ENCODE assay signal across 8 mouse cellular contexts in genomic region chr8:84011705-84012498, GRCm38 (mm10). TPM values are rescaled to one million over a fixed set of nuclear protein-coding genes. Genes with fewer than 3 reads are reported as not detected.
DNase-seq lines count a peak whose midpoint lies in the region; ATAC-seq lines count a peak whose summit lies in the region.

TSS of gene 2210011C24Rik (minus strand) at chr8:84012171.

- no peak for ATAC-seq in heart, embryonic 13.5 days (ENCODE audit: extremely low read depth, insufficient number of reproducible peaks, low FRiP score, low TSS enrichment)

- H3K4me2 ChIP-seq in heart, embryonic 13.5 days: peak within 1 kb of the TSS; percentile 97

- no peaks in the 10 kb centered on the region for H3K36me3 ChIP-seq in heart, embryonic 13.5 days
- H3K36me3 ChIP-seq in macrophage (ENCODE audit: inconsistent target): no peaks in the 10 kb centered on the region

- peaks cover 50% of the 10 kb centered on the region for H3K27me3 ChIP-seq in heart, embryonic 13.5 days (replicated peaks)

- DNase-seq in B cell, adult 2 months: peak; percentile 44 to 45
- peak; percentile 75 for DNase-seq in ES-CJ7 (ENCODE audit: low read depth, low spot score)
- DNase-seq in kidney, postnatal 14 days: peak; percentile 85
- peak; percentile 53 for DNase-seq in testis, postnatal 14 days (ENCODE audit: low spot score)
- DNase-seq in layer of hippocampus, postnatal 25 days (ENCODE audit: extremely low spot score in 1 of 2, low spot score in 1 of 2): no peak
- no peak for DNase-seq in right cerebral cortex, postnatal 36 days (ENCODE audit: low spot score in 2 of 2)

- peaks cover 6% of the 10 kb centered on the region; the same call in 1 of the 2 replicates for H3K9me3 ChIP-seq in heart, embryonic 13.5 days

- peaks cover 28% of the 10 kb centered on the region for H3K4me1 ChIP-seq in heart, embryonic 13.5 days

- peak within 1 kb of the TSS; percentile 60 for H3K4me3 ChIP-seq in heart, embryonic 13.5 days
- H3K4me3 ChIP-seq in macrophage (ENCODE audit: inconsistent target): peak within 1 kb of the TSS; percentile 30

- no peaks in the 10 kb centered on the region for H3K79me2 ChIP-seq in macrophage (ENCODE audit: inconsistent target)

- WGBS in heart, embryonic 13.5 days: under 1% methylated on average over 45 of the region's 45 CpGs
- 3% methylated on average over 40 of the region's 45 CpGs for WGBS in macrophage (ENCODE audit: missing documents)

- peak within 1 kb of the TSS; percentile 70 for H3K9ac ChIP-seq in heart, embryonic 13.5 days

- no peak within 1 kb of the TSS for H3K27ac ChIP-seq in heart, embryonic 13.5 days (replicated peaks)
- peak within 1 kb of the TSS; percentile 36; the same call in 1 of the 2 replicates for H3K27ac ChIP-seq in macrophage

RNA-seq across cellular contexts. Expression of gene 2210011C24Rik, which starts in this region (rescaled TPM):
- not detected in 2 replicates for polyA plus RNA-seq in heart, embryonic 13.5 days (2015; fragmentation: Nextera tagmentation; extraction: Ambion mirVana)
- total RNA-seq in macrophage (2018; cell fraction: chromatin; rRNA removed): 1 to 10 TPM in 18 of 26 experiments, under 1 TPM in 2, not detected in 6; 0.49 to 7.5 (median 2.0) TPM
- 1 to 10 TPM; 1.4 to 9.1 (median 3.5) TPM for total RNA-seq in macrophage (2018; cell fraction: cytosol; rRNA removed)
- total RNA-seq in macrophage (2018; cell fraction: nucleus; rRNA removed): 1 to 10 TPM in 21 of 26 experiments, under 1 TPM in 3, not detected in 2; 0.72 to 10.0 (median 2.1) TPM
- 1.9 to 5.2 TPM (median 2.9 TPM) in 3 replicates for polyA plus RNA-seq in macrophage (2018)
- 1 to 10 TPM; 1.9 to 2.3 TPM for total RNA-seq in layer of hippocampus, postnatal 25 days (2021)

Comparison
In these comparisons a context has a peak if more than half of its experiments do, and no peak if none do; other contexts are left out.
1. DNase-seq: peak in B cell, adult 2 months (2 of 2), ES-CJ7 (single experiment), kidney, postnatal 14 days (single experiment) and testis, postnatal 14 days (single experiment); none in layer of hippocampus, postnatal 25 days (0 of 2) and right cerebral cortex, postnatal 36 days (0 of 2).